Mouse (Mus musculus): ENCODE measurements around the gene Trmt61a. TPM values are rescaled to one million over a fixed set of nuclear protein-coding genes. Genes with fewer than 3 reads are reported as not detected.

The Trmt61a gene
- 19.8 TPM for polyA plus RNA-seq (2017; shearing (Covaris generic))

DNA sequence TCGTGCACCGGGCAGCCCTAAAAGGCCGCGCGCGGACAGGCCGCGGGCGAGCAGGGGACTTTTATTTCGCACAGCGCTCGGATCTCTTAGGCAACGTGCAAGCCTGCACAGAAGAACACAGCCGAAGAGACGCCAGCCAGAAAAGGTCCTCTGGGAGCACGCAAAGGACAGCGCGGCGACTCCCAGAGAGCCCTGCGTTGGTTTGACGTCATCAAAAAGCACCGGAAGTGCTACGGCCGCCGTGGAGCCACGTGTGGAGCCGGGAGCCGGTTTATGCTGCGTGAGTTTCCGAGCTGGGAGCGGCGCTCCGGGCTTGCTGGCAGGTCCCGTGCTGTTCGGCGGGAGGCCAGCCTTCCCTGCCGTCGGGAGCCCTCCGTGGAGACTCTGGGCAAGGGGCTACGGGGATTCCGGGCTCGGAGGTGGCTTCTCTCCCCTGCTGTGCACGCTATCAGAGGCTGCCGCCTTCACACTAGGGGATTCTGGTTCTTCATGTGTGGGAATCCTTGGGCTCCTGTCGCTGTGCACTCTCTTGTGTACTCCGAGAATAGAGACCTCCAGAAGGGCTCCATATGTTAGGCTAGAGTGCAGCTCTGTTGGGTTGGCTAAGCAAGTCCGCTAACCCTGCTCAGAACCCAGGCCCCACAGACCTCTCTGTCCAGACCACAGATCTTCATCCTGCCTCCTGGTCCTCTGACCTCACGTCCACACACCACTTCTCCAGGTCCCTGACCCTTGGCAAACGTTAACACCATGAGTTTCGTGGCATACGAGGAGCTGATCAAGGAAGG is at the start of gene Trmt61a:
Trmt61a (plus strand) TSS at position 224 of the 788 bp plus-strand sequence.

DNA sequence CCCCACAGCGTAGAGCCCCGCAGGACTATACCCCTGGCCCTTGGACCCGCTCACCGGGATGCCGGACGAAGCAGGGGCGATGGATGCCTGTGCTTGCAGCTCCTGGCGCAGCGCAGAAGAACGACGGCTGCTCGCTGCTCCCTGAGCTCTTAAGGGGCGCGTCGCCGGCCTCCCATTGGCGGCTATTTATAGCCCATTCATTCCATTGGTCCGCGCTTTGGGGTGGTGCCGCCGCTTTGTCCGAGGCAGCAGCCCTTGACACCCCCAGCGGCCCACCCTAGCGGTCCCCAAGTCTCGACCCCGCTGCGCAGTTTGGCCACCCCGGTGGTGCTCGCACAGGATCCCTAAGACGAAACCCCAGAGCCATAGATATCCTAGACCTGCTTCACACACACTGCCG is 5.7 kb upstream of the Trmt61a start, which contains the start of gene Ckb:
Ckb (minus strand) TSS at position 163 of the 400 bp plus-strand sequence.

DNA sequence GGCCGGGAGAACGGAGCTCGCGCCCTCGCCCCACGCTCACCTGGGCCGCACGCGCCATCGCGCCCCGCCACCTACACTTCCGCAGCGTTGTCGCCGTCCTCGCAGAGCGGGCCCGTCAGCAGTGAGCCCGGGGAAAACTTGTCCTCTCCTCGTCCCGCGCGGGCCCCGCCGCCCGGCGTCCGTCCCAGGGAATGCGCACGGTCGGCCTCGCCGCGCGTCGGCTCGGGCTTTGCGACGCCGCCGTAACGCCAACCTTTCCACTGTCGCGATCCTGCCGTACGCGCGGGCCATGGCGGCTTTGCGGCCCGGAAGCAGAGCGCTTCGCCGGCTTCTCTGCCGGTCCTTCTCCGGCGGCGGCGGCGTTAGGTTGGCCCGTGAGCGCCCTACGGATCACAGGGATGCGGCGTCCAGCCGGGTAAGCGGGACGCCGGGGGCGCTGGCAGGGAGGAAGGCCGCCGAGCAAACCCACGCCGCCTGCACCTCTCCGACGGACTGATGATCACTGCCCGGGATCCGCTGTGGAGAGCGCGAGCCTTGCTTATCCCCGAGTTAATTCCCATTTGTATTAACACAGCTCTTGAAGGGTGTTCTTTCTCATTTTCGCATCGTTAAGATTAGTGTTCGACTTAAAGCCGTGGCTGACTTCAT is 35.2 kb downstream of the Trmt61a start, which contains the start of the genes Bag5 and Apopt1:
Bag5 (minus strand) TSS at position 254 of the 648 bp plus-strand sequence.
Apopt1 (plus strand) TSS at position 258 of the 648 bp plus-strand sequence.

Other genes starting within 250 kb of the Trmt61a start
- gene Tnfaip2, start 235.6 kb upstream of the Trmt61a start, polyA plus RNA-seq (2017; shearing (Covaris generic)), result 0.65 TPM
- not detected for gene Gm266, start 192.3 kb upstream of the Trmt61a start, polyA plus RNA-seq (2017; shearing (Covaris generic))
- gene Eif5, start 140.1 kb upstream of the Trmt61a start, polyA plus RNA-seq (2017; shearing (Covaris generic)), result 222 TPM
- 14.7 TPM for gene Mark3, start 103.6 kb upstream of the Trmt61a start, polyA plus RNA-seq (2017; shearing (Covaris generic))
- 57.8 TPM for gene Ckb, start 5.8 kb upstream of the Trmt61a start, polyA plus RNA-seq (2017; shearing (Covaris generic))
- gene Bag5, start 35.2 kb downstream of the Trmt61a start, polyA plus RNA-seq (2017; shearing (Covaris generic)), result 46.0 TPM
- 54.1 TPM for gene Apopt1, start 35.2 kb downstream of the Trmt61a start, polyA plus RNA-seq (2017; shearing (Covaris generic))
- gene Klc1, start 80.7 kb downstream of the Trmt61a start, polyA plus RNA-seq (2017; shearing (Covaris generic)), result 23.4 TPM
- 5.6 TPM for gene Xrcc3, start 135.8 kb downstream of the Trmt61a start, polyA plus RNA-seq (2017; shearing (Covaris generic))
- gene Zfyve21, start 136.1 kb downstream of the Trmt61a start, polyA plus RNA-seq (2017; shearing (Covaris generic)), result 9.8 TPM
- gene Ppp1r13b, start 230.0 kb downstream of the Trmt61a start, polyA plus RNA-seq (2017; shearing (Covaris generic)), result 4.3 TPM

Data from inflammation-experienced regulatory T-cells, adult 16 weeks (primary cell).